Mouse (Mus musculus) CD4-positive, CD25-positive, alpha-beta regulatory T cell, adult 4 months (primary cell): ENCODE measurements around the gene Gtpbp3. TPM values are rescaled to one million over a fixed set of nuclear protein-coding genes. Genes with fewer than 3 reads are reported as not detected.
"Not testable (repeated sequence)": the region's sequence is repeated elsewhere in the genome, so short reads cannot be mapped to it uniquely, and the experiment has no call there.

ENCODE experiments used
- ATAC-seq: one replicate; pipeline ENCODE4 v1.8.0; 2017
- polyA plus RNA-seq, 2 experiments: library from polyadenylated mRNA; unstranded; fragments of 100-300 nt; shearing (Covaris generic); gene quantifications; one replicate each; pipeline ENCODE4 v1.2.1; 2017

The Gtpbp3 gene
- polyA plus RNA-seq, 2 experiments from 2014 or later, result 2.9 to 3.1 TPM

- ATAC-seq, result no peak
Measured at GRCm38 (mm10) chr8:71497881-71498501, 10.1 kb downstream of the Gtpbp3 start.

GRCm38 (mm10) chr8:71498816-71499690 lies 11.2 kb downstream of the Gtpbp3 start:
- ATAC-seq, result no peak

GRCm38 (mm10) chr8:71504349-71504748 lies 16.4 kb downstream of the Gtpbp3 start:
- no peak for ATAC-seq

GRCm38 (mm10) chr8:71505326-71505725 lies 17.4 kb downstream of the Gtpbp3 start:
- no peak for ATAC-seq

- no peak for ATAC-seq
Measured at GRCm38 (mm10) chr8:71505979-71506378, 18.1 kb downstream of the Gtpbp3 start.

- no peak for ATAC-seq
Measured at GRCm38 (mm10) chr8:71507589-71508104, 19.7 kb downstream of the Gtpbp3 start.

GRCm38 (mm10) chr8:71509316-71509715 lies 21.4 kb downstream of the Gtpbp3 start:
- no peak for ATAC-seq

- no peak for ATAC-seq
Measured at GRCm38 (mm10) chr8:71511644-71512043, 23.7 kb downstream of the Gtpbp3 start, which contains the start of gene Plvap. Plvap (minus strand) TSS chr8:71511752.

GRCm38 (mm10) chr8:71513018-71513754 lies 25.3 kb downstream of the Gtpbp3 start:
- no peak for ATAC-seq

- no peak for ATAC-seq
Measured at GRCm38 (mm10) chr8:71515043-71515442, 27.1 kb downstream of the Gtpbp3 start.

GRCm38 (mm10) chr8:71516786-71517185 lies 28.9 kb downstream of the Gtpbp3 start:
- ATAC-seq, result no peak

GRCm38 (mm10) chr8:71519037-71519825 lies 31.3 kb downstream of the Gtpbp3 start:
- ATAC-seq, result peak; percentile 73

GRCm38 (mm10) chr8:71521634-71522033 lies 33.7 kb downstream of the Gtpbp3 start:
- peak; percentile 94 for ATAC-seq

GRCm38 (mm10) chr8:71525226-71526050 lies 37.5 kb downstream of the Gtpbp3 start, which contains the start of gene Ccdc194:
Ccdc194 (minus strand) TSS chr8:71525711.
- ATAC-seq, result no peak

- no peak for ATAC-seq
Measured at GRCm38 (mm10) chr8:71526272-71526671, 38.4 kb downstream of the Gtpbp3 start.

GRCm38 (mm10) chr8:71527162-71527870 lies 39.4 kb downstream of the Gtpbp3 start:
- ATAC-seq, result no peak

GRCm38 (mm10) chr8:71528362-71529073 lies 40.6 kb downstream of the Gtpbp3 start:
- ATAC-seq, result peak; percentile 100

GRCm38 (mm10) chr8:71530735-71531467 lies 43.0 kb downstream of the Gtpbp3 start:
- ATAC-seq, result not testable (repeated sequence)

- no peak for ATAC-seq
Measured at GRCm38 (mm10) chr8:71534263-71534810, 46.4 kb downstream of the Gtpbp3 start.
